Mouse (Mus musculus): ENCODE data around the gene Ngly1. TPM values are rescaled to one million over a fixed set of nuclear protein-coding genes. Genes with fewer than 3 reads are reported as not detected.
A peak's percentile ranks its signal among the peaks of the same experiment; 100 is the strongest.
"Not testable (repeated sequence)": the region's sequence is repeated elsewhere in the genome, so short reads cannot be mapped to it uniquely, and the experiment has no call there.

Gene Ngly1
- polyA plus RNA-seq, 1 experiment from 2014 or later, result 44.9 TPM

DNA sequence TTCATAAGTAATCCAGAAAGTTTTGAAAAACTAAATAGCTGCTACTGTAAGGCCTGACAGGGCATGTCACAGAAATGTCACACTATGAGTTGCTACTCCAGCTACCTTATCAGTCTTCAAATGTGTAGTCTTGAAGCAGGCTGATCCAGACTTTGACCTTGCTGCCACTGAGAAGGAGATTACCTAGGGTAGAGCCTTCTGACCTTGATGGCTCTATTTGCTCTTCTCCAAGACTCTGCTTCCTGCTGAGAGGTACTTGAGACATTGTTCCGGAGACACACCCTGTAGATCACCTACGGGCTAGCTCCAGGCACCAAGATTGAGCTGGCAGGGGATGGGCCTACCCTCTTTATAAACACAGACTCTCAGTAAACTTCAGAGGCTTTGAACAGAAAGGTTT is 64.0 kb downstream of the Ngly1 start:
- not testable (repeated sequence) for H3K4me3 ChIP-seq (replicated peaks; ENCODE audit: low read length); H3K36me3 ChIP-seq (ENCODE audit: control insufficient read depth, insufficient read depth, low read length); H3K4me2 ChIP-seq (ENCODE audit: low read depth, low read length); H3K4me1 ChIP-seq (ENCODE audit: control insufficient read depth, insufficient read depth, low read length); H3K9me3 ChIP-seq (replicated peaks; ENCODE audit: control insufficient read depth, low read length); H3K27me3 ChIP-seq (ENCODE audit: control insufficient read depth, insufficient read depth, low read length); H3K9ac ChIP-seq (ENCODE audit: low read length)
- 66% methylated on average over 2 of the region's 2 CpGs for WGBS
- 0 out of 2 replicates have a peak, but pooled peaks have one; percentile 40 for ATAC-seq (ENCODE audit: insufficient read depth, low FRiP score)
- H3K27ac ChIP-seq (ENCODE audit: low read length), result 0 out of 2 replicates have a peak overlapping the region, but pooled peaks have one; percentile 9

DNA sequence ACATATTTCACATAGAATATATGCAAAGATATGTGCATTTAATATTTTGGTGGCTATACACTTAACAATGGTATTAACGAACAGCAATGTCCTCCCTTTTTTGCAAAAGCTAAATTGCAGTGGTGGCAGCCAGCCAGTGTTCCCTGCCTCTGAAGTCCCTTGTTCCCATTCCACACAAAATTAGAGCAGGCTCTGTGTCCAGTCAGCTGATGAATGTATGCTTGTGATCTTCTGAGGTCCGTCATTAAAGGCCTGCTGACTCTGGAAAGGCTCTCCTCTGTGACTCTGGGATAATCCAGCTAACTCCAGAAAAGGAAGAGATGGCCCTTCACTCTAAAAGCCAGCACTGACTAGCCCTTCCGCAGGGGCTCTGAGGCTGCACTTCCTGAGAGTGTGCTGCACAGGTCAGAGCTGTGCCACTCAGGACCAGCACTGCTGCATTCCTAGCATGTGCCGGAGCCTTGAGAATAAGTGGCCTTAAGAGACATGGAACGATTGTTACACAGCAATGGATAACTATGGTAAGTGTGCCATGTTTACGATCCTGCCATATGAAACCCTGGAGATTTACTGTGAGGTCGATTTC is 64.9 kb downstream of the Ngly1 start:
- 48% methylated on average over 7 of the region's 7 CpGs for WGBS
- ATAC-seq (ENCODE audit: insufficient read depth, low FRiP score), result no peak; the same call in 1 of the 2 replicates
- H3K27ac ChIP-seq (ENCODE audit: low read length), result peak overlapping the region; percentile 34; the same call in 1 of the 2 replicates
- no peaks in the 10 kb centered on the region for H3K27me3 ChIP-seq (ENCODE audit: control insufficient read depth, insufficient read depth, low read length)
- H3K4me3 ChIP-seq (replicated peaks; ENCODE audit: low read length), result no peak overlapping the region
- H3K9me3 ChIP-seq (replicated peaks; ENCODE audit: control insufficient read depth, low read length), result no peaks in the 10 kb centered on the region
- H3K9ac ChIP-seq (ENCODE audit: low read length), result no peak overlapping the region
- no peak overlapping the region for H3K4me2 ChIP-seq (ENCODE audit: low read depth, low read length)
- H3K4me1 ChIP-seq (ENCODE audit: control insufficient read depth, insufficient read depth, low read length), result no peaks in the 10 kb centered on the region
- H3K36me3 ChIP-seq (ENCODE audit: control insufficient read depth, insufficient read depth, low read length), result no peaks in the 10 kb centered on the region

DNA sequence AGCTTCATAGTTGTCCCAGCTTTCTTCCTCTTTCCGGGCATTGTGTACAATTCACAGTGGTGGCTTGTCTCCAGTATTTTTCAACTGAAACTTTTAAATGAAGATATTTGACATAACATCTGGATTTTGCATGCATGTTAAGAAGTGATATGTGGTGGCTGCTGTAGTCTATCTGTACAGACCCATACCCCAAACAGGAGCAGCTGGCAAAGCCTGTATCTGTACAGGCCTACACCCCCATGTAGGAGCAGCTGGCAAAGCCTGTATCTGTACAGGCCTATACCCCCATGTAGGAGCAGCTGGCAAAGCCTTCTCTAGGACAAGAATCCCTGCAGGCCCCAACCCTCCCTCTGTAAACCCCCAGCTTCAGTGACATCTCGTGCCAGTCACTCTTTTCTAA is 65.8 kb downstream of the Ngly1 start:
- H3K4me1 ChIP-seq (ENCODE audit: control insufficient read depth, insufficient read depth, low read length), result no peaks in the 10 kb centered on the region
- H3K9me3 ChIP-seq (replicated peaks; ENCODE audit: control insufficient read depth, low read length), result no peaks in the 10 kb centered on the region
- H3K36me3 ChIP-seq (ENCODE audit: control insufficient read depth, insufficient read depth, low read length), result no peaks in the 10 kb centered on the region
- H3K27ac ChIP-seq (ENCODE audit: low read length), result no peak overlapping the region
- 63% methylated on average over 2 of the region's 2 CpGs for WGBS
- H3K4me2 ChIP-seq (ENCODE audit: low read depth, low read length), result no peak overlapping the region
- H3K27me3 ChIP-seq (ENCODE audit: control insufficient read depth, insufficient read depth, low read length), result no peaks in the 10 kb centered on the region
- no peak overlapping the region for H3K4me3 ChIP-seq (replicated peaks; ENCODE audit: low read length)
- H3K9ac ChIP-seq (ENCODE audit: low read length), result no peak overlapping the region
- ATAC-seq (ENCODE audit: insufficient read depth, low FRiP score), result no peak

DNA sequence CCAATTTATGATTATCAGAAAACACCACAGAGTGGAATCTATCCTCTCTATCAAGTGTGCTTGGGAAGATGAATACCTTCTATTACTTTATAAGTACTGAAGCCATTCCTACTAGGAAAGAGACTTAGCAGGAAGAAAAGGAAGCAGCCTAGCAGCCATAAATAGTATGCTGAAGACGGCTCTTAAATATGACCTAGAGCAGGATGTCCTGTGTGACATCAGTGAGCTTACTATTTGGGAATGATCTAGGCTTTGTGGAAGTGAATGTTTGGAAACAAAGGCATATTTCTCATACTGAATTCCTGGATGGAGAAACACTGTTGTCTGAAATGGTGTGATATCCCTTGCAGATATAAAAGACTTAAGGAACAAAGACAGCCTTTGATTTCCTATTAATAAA is 67.6 kb downstream of the Ngly1 start:
- Histone ChIP-seq H3K9ac (ENCODE audit: low read length) (no peak overlapping the region), H3K4me3 (replicated peaks; ENCODE audit: low read length) (no peak overlapping the region), H3K9me3 (replicated peaks; ENCODE audit: control insufficient read depth, low read length) (no peaks in the 10 kb centered on the region), H3K4me1 (ENCODE audit: control insufficient read depth, insufficient read depth, low read length) (no peaks in the 10 kb centered on the region), H3K27me3 (ENCODE audit: control insufficient read depth, insufficient read depth, low read length) (no peaks in the 10 kb centered on the region), H3K4me2 (ENCODE audit: low read depth, low read length) (no peak overlapping the region), H3K36me3 (ENCODE audit: control insufficient read depth, insufficient read depth, low read length) (no peaks in the 10 kb centered on the region), H3K27ac (ENCODE audit: low read length) (no peak overlapping the region)
- no peak for ATAC-seq (ENCODE audit: insufficient read depth, low FRiP score)
- 58% methylated on average over 1 of the region's 1 CpGs for WGBS

DNA sequence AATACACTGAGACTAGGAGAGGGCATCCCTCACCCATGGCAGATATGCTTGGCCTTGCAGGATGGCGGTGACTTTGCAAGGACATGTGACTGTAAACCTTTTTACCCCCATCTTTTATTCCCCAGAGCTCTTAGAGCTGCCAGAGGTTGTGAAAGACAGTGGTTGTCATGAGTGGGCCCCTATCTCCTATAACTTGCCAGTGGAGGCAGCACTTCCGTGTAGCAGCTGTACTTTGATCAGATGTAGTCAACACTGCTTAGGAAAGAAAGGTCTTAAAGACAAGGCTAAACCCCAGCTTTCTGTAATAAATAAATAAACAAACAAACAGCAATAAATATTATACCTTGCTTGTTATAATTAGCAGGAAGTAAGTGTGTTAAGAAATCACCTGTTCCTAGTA is 70.7 kb downstream of the Ngly1 start:
- H3K4me3 ChIP-seq (replicated peaks; ENCODE audit: low read length), result no peak overlapping the region
- no peak for ATAC-seq (ENCODE audit: insufficient read depth, low FRiP score)
- H3K4me2 ChIP-seq (ENCODE audit: low read depth, low read length), result no peak overlapping the region
- no peaks in the 10 kb centered on the region for H3K4me1 ChIP-seq (ENCODE audit: control insufficient read depth, insufficient read depth, low read length)
- WGBS, result 74% methylated on average over 2 of the region's 2 CpGs
- H3K27ac ChIP-seq (ENCODE audit: low read length), result no peak overlapping the region
- H3K27me3 ChIP-seq (ENCODE audit: control insufficient read depth, insufficient read depth, low read length), result no peaks in the 10 kb centered on the region
- H3K9me3 ChIP-seq (replicated peaks; ENCODE audit: control insufficient read depth, low read length), result no peaks in the 10 kb centered on the region
- no peaks in the 10 kb centered on the region for H3K36me3 ChIP-seq (ENCODE audit: control insufficient read depth, insufficient read depth, low read length)
- no peak overlapping the region for H3K9ac ChIP-seq (ENCODE audit: low read length)

DNA sequence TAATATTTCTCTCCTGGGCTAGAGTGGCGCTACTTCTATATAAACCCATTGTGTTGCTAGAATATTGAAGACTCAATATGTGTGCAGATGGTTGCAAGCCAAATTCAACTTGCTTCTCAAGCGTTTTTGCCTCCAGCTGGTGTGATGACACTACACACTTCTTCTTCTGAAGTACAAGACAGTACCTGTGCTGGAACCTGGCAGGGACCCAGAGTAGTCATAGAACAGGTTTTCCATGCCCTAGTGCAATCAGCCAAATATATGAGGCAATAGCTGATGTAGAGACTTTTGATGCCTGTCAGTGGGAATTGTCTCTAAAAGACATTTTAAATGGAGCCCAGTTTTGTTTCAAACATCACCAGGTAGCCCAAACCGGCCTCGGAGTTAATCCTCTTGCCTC is 75.3 kb downstream of the Ngly1 start:
- H3K36me3 ChIP-seq (ENCODE audit: control insufficient read depth, insufficient read depth, low read length), result no peaks in the 10 kb centered on the region
- no peak overlapping the region for H3K4me3 ChIP-seq (replicated peaks; ENCODE audit: low read length)
- 73% methylated on average over 4 of the region's 4 CpGs for WGBS
- no peaks in the 10 kb centered on the region for H3K9me3 ChIP-seq (replicated peaks; ENCODE audit: control insufficient read depth, low read length)
- peaks cover 10% of the 10 kb centered on the region; the same call in 1 of the 2 replicates for H3K4me1 ChIP-seq (ENCODE audit: control insufficient read depth, insufficient read depth, low read length)
- H3K27ac ChIP-seq (ENCODE audit: low read length), result no peak overlapping the region
- no peak overlapping the region for H3K9ac ChIP-seq (ENCODE audit: low read length)
- no peak overlapping the region for H3K4me2 ChIP-seq (ENCODE audit: low read depth, low read length)
- no peak for ATAC-seq (ENCODE audit: insufficient read depth, low FRiP score)
- no peaks in the 10 kb centered on the region for H3K27me3 ChIP-seq (ENCODE audit: control insufficient read depth, insufficient read depth, low read length)

DNA sequence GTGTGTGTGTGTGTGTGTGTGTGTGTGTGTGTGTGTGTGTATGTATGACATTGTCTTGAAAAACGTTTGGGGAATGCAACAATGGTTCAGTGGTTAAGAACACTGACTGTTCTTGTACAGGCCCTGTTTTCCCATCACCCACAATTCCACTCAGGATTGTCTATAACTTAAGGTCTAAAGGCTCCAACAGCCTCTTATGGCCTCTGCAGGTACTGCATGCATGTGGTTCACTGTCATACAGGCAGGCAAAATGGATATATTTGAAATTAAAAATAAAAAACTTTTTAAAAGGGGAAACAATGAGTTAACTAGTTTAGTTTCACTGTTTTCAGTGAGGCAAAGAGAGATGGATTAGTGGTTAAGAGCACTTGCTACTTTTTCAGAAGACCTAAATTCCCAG is 76.1 kb downstream of the Ngly1 start:
- no peak for ATAC-seq (ENCODE audit: insufficient read depth, low FRiP score)
- Histone ChIP-seq H3K9ac (ENCODE audit: low read length) (no peak overlapping the region), H3K27me3 (ENCODE audit: control insufficient read depth, insufficient read depth, low read length) (no peaks in the 10 kb centered on the region), H3K9me3 (replicated peaks; ENCODE audit: control insufficient read depth, low read length) (no peaks in the 10 kb centered on the region), H3K4me1 (ENCODE audit: control insufficient read depth, insufficient read depth, low read length) (peaks cover 10% of the 10 kb centered on the region; the same call in 1 of the 2 replicates), H3K36me3 (ENCODE audit: control insufficient read depth, insufficient read depth, low read length) (no peaks in the 10 kb centered on the region), H3K4me2 (ENCODE audit: low read depth, low read length) (no peak overlapping the region), H3K4me3 (replicated peaks; ENCODE audit: low read length) (no peak overlapping the region), H3K27ac (ENCODE audit: low read length) (no peak overlapping the region)
- 44% methylated on average over 1 of the region's 1 CpGs for WGBS

DNA sequence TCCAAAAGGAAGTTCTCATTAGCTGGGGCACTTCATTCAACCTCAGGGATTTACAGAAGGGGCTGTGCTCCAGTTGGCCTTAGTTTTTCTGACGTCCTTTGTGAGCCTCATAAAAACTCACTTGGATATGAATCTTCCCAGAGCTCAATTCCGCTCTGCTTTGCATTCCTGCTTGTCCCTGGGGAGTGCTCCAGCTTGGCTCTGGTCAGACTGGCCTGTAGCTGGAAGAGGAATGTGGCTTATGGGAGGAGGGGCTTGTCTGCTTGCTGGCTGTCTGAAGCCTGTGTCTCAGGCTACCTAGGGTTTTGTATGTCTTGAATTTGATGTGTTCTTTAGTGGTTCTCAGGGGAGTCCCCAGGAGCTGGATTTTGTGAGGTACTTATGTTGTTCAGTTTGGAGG is 79.5 kb downstream of the Ngly1 start:
- ATAC-seq (ENCODE audit: insufficient read depth, low FRiP score), result peak; percentile 85
- 18% methylated on average over 2 of the region's 2 CpGs for WGBS
- H3K27ac ChIP-seq (ENCODE audit: low read length), result peak overlapping the region; percentile 68
- H3K4me2 ChIP-seq (ENCODE audit: low read depth, low read length), result no peak overlapping the region
- H3K4me3 ChIP-seq (replicated peaks; ENCODE audit: low read length), result no peak overlapping the region
- H3K27me3 ChIP-seq (ENCODE audit: control insufficient read depth, insufficient read depth, low read length), result no peaks in the 10 kb centered on the region
- H3K9me3 ChIP-seq (replicated peaks; ENCODE audit: control insufficient read depth, low read length), result no peaks in the 10 kb centered on the region
- peaks cover 10% of the 10 kb centered on the region; the same call in 1 of the 2 replicates for H3K4me1 ChIP-seq (ENCODE audit: control insufficient read depth, insufficient read depth, low read length)
- H3K36me3 ChIP-seq (ENCODE audit: control insufficient read depth, insufficient read depth, low read length), result no peaks in the 10 kb centered on the region
- H3K9ac ChIP-seq (ENCODE audit: low read length), result peak overlapping the region; percentile 16; the same call in 1 of the 2 replicates

DNA sequence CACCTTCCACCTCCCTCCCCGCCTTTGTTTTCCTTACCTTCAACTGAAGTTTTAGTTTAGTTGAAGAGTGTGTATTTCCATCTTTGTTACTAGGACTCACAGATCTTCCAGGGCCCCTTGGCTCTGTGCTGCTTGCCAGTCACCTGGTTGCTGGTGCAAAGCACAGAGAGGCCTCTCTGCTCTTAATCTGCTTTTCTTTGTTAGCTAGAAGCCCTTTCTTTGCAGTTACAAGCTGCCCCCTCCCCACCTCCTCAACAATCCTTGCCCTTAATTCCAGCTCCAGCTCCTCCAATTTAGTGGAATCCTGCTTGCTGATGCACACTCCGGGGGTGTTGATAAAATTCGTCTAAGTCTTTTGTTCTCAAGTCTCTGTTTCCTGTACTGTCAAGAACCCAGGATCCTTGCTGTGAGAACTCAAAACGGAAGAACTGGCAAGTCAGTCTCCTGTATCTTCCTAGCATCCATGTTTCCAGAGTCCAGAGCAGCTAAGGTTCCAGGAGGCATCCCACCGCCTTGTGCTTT is 79.9 kb downstream of the Ngly1 start:
- ATAC-seq (ENCODE audit: insufficient read depth, low FRiP score), result no peak
- Histone ChIP-seq H3K9me3 (replicated peaks; ENCODE audit: control insufficient read depth, low read length) (no peaks in the 10 kb centered on the region), H3K9ac (ENCODE audit: low read length) (peak overlapping the region; percentile 16; the same call in 1 of the 2 replicates), H3K4me1 (ENCODE audit: control insufficient read depth, insufficient read depth, low read length) (peaks cover 10% of the 10 kb centered on the region; the same call in 1 of the 2 replicates), H3K27me3 (ENCODE audit: control insufficient read depth, insufficient read depth, low read length) (no peaks in the 10 kb centered on the region), H3K4me2 (ENCODE audit: low read depth, low read length) (peak overlapping the region; percentile 2; the same call in 1 of the 2 replicates), H3K27ac (ENCODE audit: low read length) (peak overlapping the region; percentile 68), H3K4me3 (replicated peaks; ENCODE audit: low read length) (no peak overlapping the region), H3K36me3 (ENCODE audit: control insufficient read depth, insufficient read depth, low read length) (no peaks in the 10 kb centered on the region)
- 47% methylated on average over 5 of the region's 5 CpGs for WGBS

Measured in stomach, embryonic 16.5 days (tissue).